Mouse (Mus musculus) limb, embryonic 14.5 days (tissue): ENCODE data around the gene Apobec2. TPM values are rescaled to one million over a fixed set of nuclear protein-coding genes. Genes with fewer than 3 reads are reported as not detected.
A peak's percentile ranks its signal among the peaks of the same experiment; 100 is the strongest.

Source experiments
- ATAC-seq: fragments of 200-750 bp; cut with Nextera tagmentation; 2 replicates; pipeline ENCODE4 v1.8.0; 2017; ENCODE audit warnings: low read depth, moderate number of reproducible peaks, moderate TSS enrichment; ENCODE audit not compliant: low FRiP score
- DNase-seq: peaks from one replicate; pipeline ENCODE4 v3.0.0-alpha.2; 2015; ENCODE audit warnings: low spot score
- H3K27ac ChIP-seq: fragments of 300-500 bp; sonication (generic); replicated peaks from 2 replicates; pipeline ENCODE4 v1.5.1; 2014; ENCODE audit warnings: low read depth, mild to moderate bottlenecking, low read length, moderate library complexity, mixed read lengths
- H3K27me3 ChIP-seq: fragments of 300-500 bp; sonication (generic); 2 replicates; pipeline ENCODE4 v1.6.1; 2014; ENCODE audit warnings: low read length, mixed read lengths; ENCODE audit not compliant: control insufficient read depth, insufficient read depth
- H3K36me3 ChIP-seq: fragments of 300-500 bp; sonication (generic); 2 replicates; pipeline ENCODE4 v1.6.1; 2014; ENCODE audit warnings: mild to moderate bottlenecking, low read length, moderate library complexity, mixed read lengths; ENCODE audit not compliant: control insufficient read depth, insufficient read depth
- H3K4me1 ChIP-seq: fragments of 300-500 bp; sonication (generic); 2 replicates; pipeline ENCODE4 v1.6.1; 2014; ENCODE audit warnings: antibody characterized with exemption, low read length, mixed read lengths; ENCODE audit not compliant: control insufficient read depth, insufficient read depth
- H3K4me2 ChIP-seq: fragments of 300-500 bp; sonication (generic); replicated peaks from 2 replicates; pipeline ENCODE4 v1.6.1; 2014; ENCODE audit warnings: low read depth, mild to moderate bottlenecking, low read length, moderate library complexity; ENCODE audit not compliant: severe bottlenecking
- H3K4me3 ChIP-seq: fragments of 300-500 bp; sonication (generic); replicated peaks from 2 replicates; pipeline ENCODE4 v1.5.1; 2014; ENCODE audit warnings: low read length
- H3K9ac ChIP-seq: fragments of 300-500 bp; sonication (generic); 2 replicates; pipeline ENCODE4 v1.6.1; 2014; ENCODE audit warnings: mild to moderate bottlenecking, low read depth, low read length, moderate library complexity; ENCODE audit not compliant: severe bottlenecking
- H3K9me3 ChIP-seq: fragments of 300-500 bp; sonication (generic); 2 replicates; pipeline ENCODE4 v1.6.1; 2016; ENCODE audit warnings: low read length; ENCODE audit not compliant: control insufficient read depth
- POLR2A ChIP-seq: fragments of 200-500 bp; IDR thresholded peaks from 2 replicates; pipeline ENCODE4 v1.8.0; 2012; ENCODE audit warnings: inconsistent platforms, mild to moderate bottlenecking, moderate library complexity, borderline replicate concordance; ENCODE audit not compliant: insufficient read depth, insufficient read length; ENCODE audit errors: extremely low read depth
- WGBS: fragments of 180-500 bp; shearing (Covaris S2); extraction: QIAGEN DNeasy Blood & Tissue Kit; methylation state at CpG from one replicate; pipeline ENCODE4 v1.1.7; 2014; 5-methylcytosine and 5-hydroxymethylcytosine counted together
- polyA plus RNA-seq, 2 experiments: library from polyadenylated mRNA; depleted of rRNA in 1 of 2; stranded (reverse) in 1 of 2; unstranded in 1 of 2; fragments of >200 nt; fragmentation: Nextera tagmentation in 1 of 2; extraction: Ambion mirVana in 1 of 2; gene quantifications; 2 replicates each; pipeline versions ENCODE4 v1.2.1 to v1.2.3; 2012 to 2014

The Apobec2 gene
- polyA plus RNA-seq, 2 experiments: 25.0 to 42.5 TPM

GRCm38 (mm10) chr17:48419571-48419970 is 13.2 kb downstream of the Apobec2 start:
- H3K4me2 ChIP-seq: no peak overlapping the region
- TF ChIP-seq POLR2A: no peak
- no peak overlapping the region for H3K27ac ChIP-seq
- no peaks in the 10 kb centered on the region for H3K9me3 ChIP-seq
- WGBS: 51% methylated on average over 2 of the region's 2 CpGs
- H3K9ac ChIP-seq: no peak overlapping the region
- H3K27me3 ChIP-seq: no peaks in the 10 kb centered on the region
- no peak overlapping the region for H3K4me3 ChIP-seq
- ATAC-seq (no peak), DNase-seq (no peak)
- peaks cover 22% of the 10 kb centered on the region for H3K36me3 ChIP-seq
- H3K4me1 ChIP-seq: no peaks in the 10 kb centered on the region

- no peak for TF ChIP-seq POLR2A
- Histone ChIP-seq H3K4me1 (no peaks in the 10 kb centered on the region), H3K9me3 (no peaks in the 10 kb centered on the region), H3K9ac (no peak overlapping the region), H3K4me2 (no peak overlapping the region), H3K4me3 (no peak overlapping the region), H3K36me3 (peaks cover 27% of the 10 kb centered on the region), H3K27ac (no peak overlapping the region), H3K27me3 (no peaks in the 10 kb centered on the region)
- DNase-seq (no peak), ATAC-seq (no peak)
- WGBS: 93% methylated on average over 1 of the region's 1 CpGs
Observed at GRCm38 (mm10) chr17:48418781-48419180, 13.9 kb downstream of the Apobec2 start.

- DNase-seq: no peak
- Histone ChIP-seq H3K36me3 (peaks cover 27% of the 10 kb centered on the region), H3K9me3 (no peaks in the 10 kb centered on the region), H3K9ac (no peak overlapping the region), H3K4me3 (no peak overlapping the region), H3K27me3 (no peaks in the 10 kb centered on the region), H3K4me1 (no peaks in the 10 kb centered on the region), H3K27ac (no peak overlapping the region), H3K4me2 (no peak overlapping the region)
- TF ChIP-seq POLR2A: no peak
- 85% methylated on average over 7 of the region's 7 CpGs for WGBS
- ATAC-seq: no peak
Observed at GRCm38 (mm10) chr17:48418174-48418573, 14.6 kb downstream of the Apobec2 start.

- Histone ChIP-seq H3K36me3 (peaks cover 31% of the 10 kb centered on the region), H3K4me3 (no peak overlapping the region), H3K4me2 (no peak overlapping the region), H3K27ac (no peak overlapping the region), H3K9ac (no peak overlapping the region), H3K27me3 (no peaks in the 10 kb centered on the region), H3K9me3 (no peaks in the 10 kb centered on the region), H3K4me1 (no peaks in the 10 kb centered on the region)
- ATAC-seq (no peak), DNase-seq (no peak)
- no peak for TF ChIP-seq POLR2A
- 90% methylated on average over 6 of the region's 6 CpGs for WGBS
Observed at GRCm38 (mm10) chr17:48417521-48417920, 15.2 kb downstream of the Apobec2 start.

- Histone ChIP-seq H3K27me3 (no peaks in the 10 kb centered on the region), H3K4me2 (no peak overlapping the region), H3K9me3 (no peaks in the 10 kb centered on the region), H3K9ac (no peak overlapping the region), H3K4me1 (peaks cover 1% of the 10 kb centered on the region; the same call in 1 of the 2 replicates), H3K4me3 (no peak overlapping the region), H3K36me3 (peaks cover 33% of the 10 kb centered on the region), H3K27ac (no peak overlapping the region)
- no peak for TF ChIP-seq POLR2A
- ATAC-seq (peak; percentile 60; the same call in 1 of the 2 replicates), DNase-seq (peak; percentile 66)
- 88% methylated on average over 14 of the region's 14 CpGs for WGBS
Observed at GRCm38 (mm10) chr17:48416425-48417195, 16.1 kb downstream of the Apobec2 start.
